Mouse (Mus musculus) liver, postnatal 0 days (tissue): ENCODE data around the gene Ammecr1.

Experiments
- CTCF ChIP-seq: sonication (generic); IDR thresholded peaks from 2 replicates; pipeline ENCODE4 v1.5.1; 2016; ENCODE audit warnings: antibody characterized with exemption, low read depth
- EP300 ChIP-seq: IDR thresholded peaks from 2 replicates; pipeline ENCODE4 v1.6.1; 2016; ENCODE audit warnings: antibody characterized with exemption, low read depth, mild to moderate bottlenecking

GRCm38 (mm10) chrX:142980855-142981529, 14.5 kb upstream of the Ammecr1 start:
- no peak for TF ChIP-seq CTCF
- TF ChIP-seq EP300 = no peak
